ENCODE assay signal across 8 mouse cellular contexts in genomic region chr17:12959377-12959776, GRCm38 (mm10). TPM values are rescaled to one million over a fixed set of nuclear protein-coding genes. Genes with fewer than 3 reads are reported as not detected.
DNase-seq lines count a peak whose midpoint lies in the region; ATAC-seq and TF ChIP-seq lines count a peak whose summit lies in the region.
"Not testable (repeated sequence)": the region's sequence is repeated elsewhere in the genome, so short reads cannot be mapped to it uniquely, and the experiment has no call there.
"Had no signal": no experiment of that assay in that cellular context is flagged by ENCODE, and none has a peak within 500 bp of the region (broad histone marks: within the 10 kb centered on the region; RNA-seq: fewer than 3 reads in every experiment).

No protein-coding gene starts in this region.

- TF ChIP-seq CTCF in hindbrain, postnatal 0 days (IDR thresholded peaks at IDR 0.05; ENCODE audit: low read depth) = not testable (repeated sequence)

- not testable (repeated sequence) for H3K9ac ChIP-seq in forebrain, embryonic 11.5 days (ENCODE audit: low read length); heart, embryonic 12.5 days; hindbrain, postnatal 0 days (replicated peaks; ENCODE audit: low read length); limb, embryonic 15.5 days

- H3K27me3 ChIP-seq in forebrain, embryonic 11.5 days (ENCODE audit: control insufficient read depth, insufficient read depth, low read length); heart, embryonic 12.5 days (replicated peaks); hindbrain, postnatal 0 days (ENCODE audit: insufficient read depth, low read length); limb, embryonic 15.5 days; myocyte (ENCODE audit: control insufficient read depth, insufficient read depth, insufficient read length): not testable (repeated sequence)

- peak; percentile 42 for DNase-seq in cerebellum, adult 9-11 months
- not testable (repeated sequence) for DNase-seq in forebrain, embryonic 11.5 days (ENCODE audit: low spot score); hindbrain, postnatal 0 days (ENCODE audit: low spot score)

- H3ac ChIP-seq in myocyte (ENCODE audit: control insufficient read depth, insufficient read length) = peak overlapping the region; percentile 46

- H3K27ac ChIP-seq in forebrain, embryonic 11.5 days (ENCODE audit: low read depth, low read length); heart, embryonic 12.5 days (ENCODE audit: poor library complexity, severe bottlenecking); hindbrain, postnatal 0 days; limb, embryonic 15.5 days: not testable (repeated sequence)

- H3K4me3 ChIP-seq in forebrain, embryonic 11.5 days (ENCODE audit: low read depth, low read length) = 0 out of 2 replicates have a peak overlapping the region, but pooled peaks have one; percentile 15
- H3K4me3 ChIP-seq in heart, embryonic 12.5 days; hindbrain, postnatal 0 days (ENCODE audit: low read length); limb, embryonic 15.5 days: not testable (repeated sequence)
- H3K4me3 ChIP-seq in myocyte = peak overlapping the region; percentile 72

- not testable (repeated sequence) for TF ChIP-seq POLR2A in myocyte (IDR thresholded peaks at IDR 0.05; ENCODE audit: insufficient read length, low read depth)

- WGBS in forebrain, embryonic 11.5 days = 50% methylated on average over 1 of the region's 2 CpGs
- WGBS in heart, embryonic 12.5 days = 75% methylated on average over 1 of the region's 2 CpGs
- WGBS in hindbrain, postnatal 0 days = 13% methylated on average over 1 of the region's 2 CpGs
- 21% methylated on average over 2 of the region's 2 CpGs for WGBS in limb, embryonic 15.5 days

- not testable (repeated sequence) for H3K36me3 ChIP-seq in forebrain, embryonic 11.5 days (ENCODE audit: control insufficient read depth, insufficient read depth, low read length); hindbrain, postnatal 0 days (ENCODE audit: insufficient read depth, low read length); myocyte (ENCODE audit: control insufficient read depth, insufficient read depth)
- H3K36me3 ChIP-seq in heart, embryonic 12.5 days = peaks cover 15% of the 10 kb centered on the region; the same call in 1 of the 2 replicates
- H3K36me3 ChIP-seq in limb, embryonic 15.5 days = peaks cover 17% of the 10 kb centered on the region

- H3K4me1 ChIP-seq in forebrain, embryonic 11.5 days (replicated peaks; ENCODE audit: control insufficient read depth, insufficient read depth, low read length); heart, embryonic 12.5 days (replicated peaks); hindbrain, postnatal 0 days (ENCODE audit: insufficient read depth, low read length); limb, embryonic 15.5 days: not testable (repeated sequence)

- peaks cover 23% of the 10 kb centered on the region for H3K79me2 ChIP-seq in myocyte (ENCODE audit: control insufficient read depth, insufficient read depth)

- not testable (repeated sequence) for ATAC-seq in forebrain, embryonic 11.5 days (replicated peaks; ENCODE audit: low FRiP score); heart, embryonic 12.5 days (ENCODE audit: insufficient number of reproducible peaks, low FRiP score); hindbrain, postnatal 0 days; limb, embryonic 15.5 days (ENCODE audit: insufficient number of reproducible peaks, low FRiP score, low TSS enrichment, low read depth)
- ATAC-seq in megakaryocyte-erythroid progenitor cell, adult 5-6 weeks (replicated peaks; ENCODE audit: low FRiP score, low TSS enrichment, poor library complexity, severe bottlenecking) = 0 out of 2 replicates have a peak, but pooled peaks have one; percentile 13

- H3K4me2 ChIP-seq in forebrain, embryonic 11.5 days (ENCODE audit: low read depth, low read length, severe bottlenecking) = peak overlapping the region; percentile 38; the same call in 1 of the 2 replicates
- H3K4me2 ChIP-seq in heart, embryonic 12.5 days = 0 out of 2 replicates have a peak overlapping the region, but pooled peaks have one; percentile 16
- H3K4me2 ChIP-seq in hindbrain, postnatal 0 days (ENCODE audit: low read depth, low read length) = peak overlapping the region; percentile 38
- H3K4me2 ChIP-seq in limb, embryonic 15.5 days = 0 out of 2 replicates have a peak overlapping the region, but pooled peaks have one; percentile 25
- H3K4me2 ChIP-seq in myocyte (ENCODE audit: low read depth) = peak overlapping the region; percentile 49

- not testable (repeated sequence) for H3K9me3 ChIP-seq in forebrain, embryonic 11.5 days (ENCODE audit: control insufficient read depth, low read length); heart, embryonic 12.5 days (replicated peaks); hindbrain, postnatal 0 days (ENCODE audit: low read length); limb, embryonic 15.5 days

RNA-seq across cellular contexts. Expression of gene Acat2, which starts 1.2 kb away (rescaled TPM):
- 324 and 345 TPM in 2 replicates for polyA plus RNA-seq in forebrain, embryonic 11.5 days (2014; fragmentation: Nextera tagmentation; extraction: Ambion mirVana)
- polyA plus RNA-seq in heart, embryonic 12.5 days (2016; fragmentation: Nextera tagmentation; extraction: Ambion mirVana) = 53.6 and 57.2 TPM in 2 replicates
- total RNA-seq in hindbrain, postnatal 0 days (2014; rRNA removed) = 155 and 161 TPM in 2 replicates
- 212 and 215 TPM in 2 replicates for polyA plus RNA-seq in hindbrain, postnatal 0 days (2015; fragmentation: Nextera tagmentation; extraction: Ambion mirVana)
- polyA plus RNA-seq in limb, embryonic 15.5 days (2015; fragmentation: Nextera tagmentation; extraction: Ambion mirVana) = 128 and 133 TPM in 2 replicates
- total RNA-seq in megakaryocyte-erythroid progenitor cell, adult 5-6 weeks (2014; fragmentation: Nextera tagmentation) = 14.9 and 28.9 TPM in 2 replicates
- total RNA-seq in megakaryocyte-erythroid progenitor cell, adult 5-6 weeks (2017) = 19.2 and 20.2 TPM in 2 replicates
- polyA plus RNA-seq in myocyte (2012; fragmentation: generic; extraction: Trizol) = 81.9 TPM

RNA-seq across cellular contexts. Expression of gene Acat3, which starts 19.0 kb away (rescaled TPM):
- 0.87 and 1.3 TPM in 2 replicates for polyA plus RNA-seq in forebrain, embryonic 11.5 days (2014; fragmentation: Nextera tagmentation; extraction: Ambion mirVana)
- polyA plus RNA-seq in heart, embryonic 12.5 days (2016; fragmentation: Nextera tagmentation; extraction: Ambion mirVana) = 0.57 and 0.61 TPM in 2 replicates
- 0.36 and 0.94 TPM in 2 replicates for total RNA-seq in hindbrain, postnatal 0 days (2014; rRNA removed)
- polyA plus RNA-seq in hindbrain, postnatal 0 days (2015; fragmentation: Nextera tagmentation; extraction: Ambion mirVana) = 0.75 and 0.91 TPM in 2 replicates
- polyA plus RNA-seq in limb, embryonic 15.5 days (2015; fragmentation: Nextera tagmentation; extraction: Ambion mirVana) = 0.63 and 0.72 TPM in 2 replicates
- total RNA-seq in megakaryocyte-erythroid progenitor cell, adult 5-6 weeks (2014; fragmentation: Nextera tagmentation) = 0.33 TPM in 1 of 2 replicates, not detected in the other
- 0.80 and 1.3 TPM in 2 replicates for total RNA-seq in megakaryocyte-erythroid progenitor cell, adult 5-6 weeks (2017)
- 0.76 TPM for polyA plus RNA-seq in myocyte (2012; fragmentation: generic; extraction: Trizol)
- total RNA-seq: gastrocnemius, postnatal 14 days had no signal

RNA-seq across cellular contexts. Expression of gene Wtap, which starts 34.6 kb away (rescaled TPM):
- 140 and 141 TPM in 2 replicates for polyA plus RNA-seq in forebrain, embryonic 11.5 days (2014; fragmentation: Nextera tagmentation; extraction: Ambion mirVana)
- polyA plus RNA-seq in heart, embryonic 12.5 days (2016; fragmentation: Nextera tagmentation; extraction: Ambion mirVana) = 71.4 and 74.4 TPM in 2 replicates
- 48.9 and 54.2 TPM in 2 replicates for total RNA-seq in hindbrain, postnatal 0 days (2014; rRNA removed)
- 123 and 126 TPM in 2 replicates for polyA plus RNA-seq in hindbrain, postnatal 0 days (2015; fragmentation: Nextera tagmentation; extraction: Ambion mirVana)
- 106 and 124 TPM in 2 replicates for polyA plus RNA-seq in limb, embryonic 15.5 days (2015; fragmentation: Nextera tagmentation; extraction: Ambion mirVana)
- 75.6 and 80.8 TPM in 2 replicates for total RNA-seq in megakaryocyte-erythroid progenitor cell, adult 5-6 weeks (2014; fragmentation: Nextera tagmentation)
- total RNA-seq in megakaryocyte-erythroid progenitor cell, adult 5-6 weeks (2017) = 367 and 387 TPM in 2 replicates
- polyA plus RNA-seq in myocyte (2012; fragmentation: generic; extraction: Trizol) = 21.3 TPM

RNA-seq across cellular contexts. Expression of gene Mrpl18, which starts 43.2 kb away (rescaled TPM):
- polyA plus RNA-seq in forebrain, embryonic 11.5 days (2014; fragmentation: Nextera tagmentation; extraction: Ambion mirVana) = 172 and 187 TPM in 2 replicates
- 181 and 187 TPM in 2 replicates for polyA plus RNA-seq in heart, embryonic 12.5 days (2016; fragmentation: Nextera tagmentation; extraction: Ambion mirVana)
- total RNA-seq in hindbrain, postnatal 0 days (2014; rRNA removed) = 34.1 and 46.9 TPM in 2 replicates
- 116 and 123 TPM in 2 replicates for polyA plus RNA-seq in hindbrain, postnatal 0 days (2015; fragmentation: Nextera tagmentation; extraction: Ambion mirVana)
- polyA plus RNA-seq in limb, embryonic 15.5 days (2015; fragmentation: Nextera tagmentation; extraction: Ambion mirVana) = 132 and 136 TPM in 2 replicates
- 165 and 221 TPM in 2 replicates for total RNA-seq in megakaryocyte-erythroid progenitor cell, adult 5-6 weeks (2014; fragmentation: Nextera tagmentation)
- total RNA-seq in megakaryocyte-erythroid progenitor cell, adult 5-6 weeks (2017) = 214 and 219 TPM in 2 replicates
- polyA plus RNA-seq in myocyte (2012; fragmentation: generic; extraction: Trizol) = 64.1 TPM

RNA-seq across cellular contexts. Expression of gene Tcp1, which starts 43.9 kb away (rescaled TPM):
- 497 and 535 TPM in 2 replicates for polyA plus RNA-seq in forebrain, embryonic 11.5 days (2014; fragmentation: Nextera tagmentation; extraction: Ambion mirVana)
- 410 and 430 TPM in 2 replicates for polyA plus RNA-seq in heart, embryonic 12.5 days (2016; fragmentation: Nextera tagmentation; extraction: Ambion mirVana)
- 310 and 510 TPM in 2 replicates for total RNA-seq in hindbrain, postnatal 0 days (2014; rRNA removed)
- polyA plus RNA-seq in hindbrain, postnatal 0 days (2015; fragmentation: Nextera tagmentation; extraction: Ambion mirVana) = 350 TPM in 2 replicates
- polyA plus RNA-seq in limb, embryonic 15.5 days (2015; fragmentation: Nextera tagmentation; extraction: Ambion mirVana) = 354 and 369 TPM in 2 replicates
- 481 and 497 TPM in 2 replicates for total RNA-seq in megakaryocyte-erythroid progenitor cell, adult 5-6 weeks (2014; fragmentation: Nextera tagmentation)
- total RNA-seq in megakaryocyte-erythroid progenitor cell, adult 5-6 weeks (2017) = 1,112 and 1,392 TPM in 2 replicates
- 237 TPM for polyA plus RNA-seq in myocyte (2012; fragmentation: generic; extraction: Trizol)
